Mouse (Mus musculus): ENCODE results near the gene Sfmbt2. TPM values are rescaled to one million over a fixed set of nuclear protein-coding genes. Genes with fewer than 3 reads are reported as not detected.

Gene Sfmbt2
- polyA plus RNA-seq, 1 experiment from 2014 or later = 1.2 TPM

DNA sequence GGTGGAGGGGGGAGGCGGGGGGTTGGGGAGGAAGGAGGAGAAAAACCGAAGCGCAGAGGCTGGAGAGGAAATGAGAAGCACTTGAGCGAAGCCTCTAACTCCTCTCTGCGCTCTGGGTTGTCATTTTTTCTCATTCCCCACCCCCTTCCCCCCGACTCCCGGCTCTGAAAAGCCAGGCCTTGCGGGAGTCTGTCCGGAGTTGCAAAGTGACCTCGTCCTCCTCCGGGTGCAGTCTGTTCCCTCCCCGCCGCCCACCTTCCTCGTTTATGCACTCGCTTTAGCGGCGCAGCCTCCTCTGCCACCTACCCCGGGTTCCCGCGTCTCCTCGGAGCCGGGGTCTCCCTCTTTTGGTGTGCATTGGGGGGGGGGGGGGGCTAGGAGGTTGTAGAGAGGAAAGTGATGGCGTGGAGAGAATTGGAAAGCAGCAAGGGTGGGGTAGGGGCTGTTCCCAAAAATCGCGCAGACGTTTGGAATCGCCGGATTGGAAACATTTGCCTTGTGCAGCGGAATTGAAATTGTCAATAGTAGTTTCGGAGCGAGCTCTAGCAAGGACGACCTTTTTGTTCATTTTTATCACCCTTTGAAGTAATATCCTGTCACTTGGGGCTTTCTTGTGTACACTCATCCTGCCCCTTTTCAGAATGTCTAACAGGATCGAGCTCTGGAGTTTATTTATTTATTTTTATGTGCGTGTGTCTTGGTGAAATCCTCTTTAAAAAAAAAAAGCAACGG, 2.6 kb downstream of the Sfmbt2 start:
- 0% methylated on average over 35 of the region's 35 CpGs for WGBS
- ATAC-seq (replicated peaks; ENCODE audit: insufficient number of reproducible peaks, insufficient read depth, low FRiP score, low read depth) = peak; percentile 22; the same call in 1 of the 2 replicates
- Histone ChIP-seq H3K4me1 (replicated peaks) (peaks cover 27% of the 10 kb centered on the region), H3K4me2 (peak overlapping the region; percentile 95), H3K36me3 (no peaks in the 10 kb centered on the region), H3K9me3 (replicated peaks) (no peaks in the 10 kb centered on the region), H3K27me3 (peaks cover 68% of the 10 kb centered on the region), H3K27ac (no peak overlapping the region), H3K4me3 (peak overlapping the region; percentile 76), H3K9ac (peak overlapping the region; percentile 61)

DNA sequence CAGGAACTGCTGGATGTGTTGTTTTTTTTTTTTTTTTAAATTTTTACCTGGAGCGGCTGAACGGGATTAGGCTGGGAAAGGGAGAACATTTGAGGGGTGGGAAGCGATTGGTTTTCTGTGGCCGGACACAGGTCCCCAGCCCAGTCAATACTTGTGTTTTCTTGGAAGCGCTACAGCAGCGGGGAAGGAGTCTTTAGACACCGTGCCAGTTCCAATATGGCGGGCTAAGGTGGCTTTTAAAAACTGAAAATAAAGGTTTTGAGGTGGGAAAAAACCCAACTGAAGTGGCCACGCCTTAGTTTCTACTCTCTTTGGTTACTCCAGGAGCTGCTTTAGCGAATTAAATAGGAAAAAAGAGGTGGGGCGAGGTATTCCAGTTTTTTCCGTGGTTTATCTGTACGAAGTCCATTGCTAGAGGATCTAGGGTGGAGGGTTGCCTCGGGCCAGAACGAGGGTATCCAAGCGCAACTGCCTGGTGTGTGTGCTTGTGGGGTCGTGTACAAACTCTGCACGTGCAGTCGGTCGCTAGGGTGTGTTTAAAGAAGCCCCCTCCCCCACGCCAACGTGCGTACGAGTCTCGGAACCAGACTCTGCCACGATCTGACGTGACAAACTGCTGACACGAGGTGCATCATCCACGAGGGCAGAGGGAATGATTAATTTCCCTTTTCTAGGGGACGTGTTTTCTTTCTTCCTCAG, 3.3 kb downstream of the Sfmbt2 start:
- Histone ChIP-seq H3K4me1 (replicated peaks) (peaks cover 27% of the 10 kb centered on the region), H3K4me3 (peak overlapping the region; percentile 76), H3K4me2 (peak overlapping the region; percentile 95), H3K27me3 (peaks cover 64% of the 10 kb centered on the region), H3K36me3 (no peaks in the 10 kb centered on the region), H3K9ac (peak overlapping the region; percentile 61), H3K27ac (no peak overlapping the region), H3K9me3 (replicated peaks) (no peaks in the 10 kb centered on the region)
- ATAC-seq (replicated peaks; ENCODE audit: insufficient number of reproducible peaks, insufficient read depth, low FRiP score, low read depth) = no peak
- WGBS = under 1% methylated on average over 30 of the region's 30 CpGs

DNA sequence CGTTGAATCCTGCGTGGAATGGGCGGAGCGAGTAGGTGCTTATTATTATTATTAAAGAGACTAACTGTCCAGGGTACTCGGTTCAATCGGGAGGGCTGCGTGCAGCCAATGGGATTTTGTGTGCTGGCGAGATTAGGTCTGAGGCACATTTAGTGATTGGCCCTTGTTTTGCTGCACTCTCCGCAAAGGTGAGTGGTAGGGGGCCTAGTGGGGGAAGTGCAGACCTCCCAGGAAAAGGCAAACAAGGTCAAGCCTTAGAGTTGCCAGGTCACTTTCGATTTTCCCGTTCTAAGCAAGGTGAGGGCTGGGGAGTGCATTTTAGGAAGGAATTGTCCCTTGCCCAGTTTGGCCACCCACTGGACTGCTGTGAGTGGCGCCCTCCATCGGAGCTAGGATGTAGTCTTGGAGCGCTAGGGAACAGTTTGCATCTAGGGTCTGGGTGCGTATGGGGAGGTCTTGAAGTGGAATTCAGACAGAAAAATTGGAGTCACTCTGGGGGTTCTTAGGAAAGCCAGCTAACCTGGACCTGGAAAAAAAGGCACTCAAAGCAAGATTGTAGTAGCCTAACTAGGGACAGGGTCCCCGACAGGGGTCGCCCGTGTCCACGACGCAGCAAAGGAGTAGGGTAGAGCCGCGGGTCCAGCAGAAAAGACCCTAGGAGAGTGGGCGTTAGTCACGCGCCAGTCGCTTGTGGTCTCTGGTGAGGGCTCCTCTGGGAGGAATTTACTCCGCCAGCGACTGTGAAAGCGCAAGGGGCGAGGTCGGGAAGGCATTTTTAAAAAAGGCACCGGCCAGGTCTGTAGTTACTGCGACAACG, 4.1 kb downstream of the Sfmbt2 start:
- H3K4me3 ChIP-seq = peak overlapping the region; percentile 76
- no peak overlapping the region for H3K27ac ChIP-seq
- H3K27me3 ChIP-seq = peaks cover 63% of the 10 kb centered on the region
- peak overlapping the region; percentile 95 for H3K4me2 ChIP-seq
- peak overlapping the region; percentile 23; the same call in 1 of the 2 replicates for H3K9ac ChIP-seq
- ATAC-seq (replicated peaks; ENCODE audit: insufficient number of reproducible peaks, insufficient read depth, low FRiP score, low read depth) = peak; percentile 28; the same call in 1 of the 2 replicates
- H3K36me3 ChIP-seq = no peaks in the 10 kb centered on the region
- H3K4me1 ChIP-seq (replicated peaks) = peaks cover 27% of the 10 kb centered on the region
- no peaks in the 10 kb centered on the region for H3K9me3 ChIP-seq (replicated peaks)
- 1% methylated on average over 34 of the region's 34 CpGs for WGBS

DNA sequence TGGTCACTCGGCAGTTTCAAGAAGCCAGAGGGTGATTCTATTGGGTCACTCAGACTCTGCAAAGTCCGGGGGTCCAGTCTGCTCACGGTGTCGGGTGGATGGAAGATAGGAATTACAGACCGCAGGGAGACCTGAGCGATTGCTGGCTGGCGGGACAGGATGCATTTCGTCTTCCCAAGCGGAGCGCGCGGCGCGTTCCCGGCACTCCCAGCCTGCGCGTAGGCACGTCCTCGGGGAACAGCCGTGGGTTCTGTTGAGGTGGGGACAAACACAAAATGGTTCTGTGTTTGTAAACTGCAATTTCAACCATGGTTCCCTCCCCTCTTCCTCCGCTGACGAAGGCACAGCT, 4.7 kb downstream of the Sfmbt2 start:
- Histone ChIP-seq H3K4me3 (peak overlapping the region; percentile 76), H3K9me3 (replicated peaks) (no peaks in the 10 kb centered on the region), H3K36me3 (no peaks in the 10 kb centered on the region), H3K4me2 (peak overlapping the region; percentile 95), H3K27me3 (peaks cover 58% of the 10 kb centered on the region), H3K27ac (no peak overlapping the region), H3K9ac (peak overlapping the region; percentile 23; the same call in 1 of the 2 replicates), H3K4me1 (replicated peaks) (peaks cover 27% of the 10 kb centered on the region)
- ATAC-seq (replicated peaks; ENCODE audit: insufficient number of reproducible peaks, insufficient read depth, low FRiP score, low read depth) = no peak
- 0% methylated on average over 22 of the region's 22 CpGs for WGBS

DNA sequence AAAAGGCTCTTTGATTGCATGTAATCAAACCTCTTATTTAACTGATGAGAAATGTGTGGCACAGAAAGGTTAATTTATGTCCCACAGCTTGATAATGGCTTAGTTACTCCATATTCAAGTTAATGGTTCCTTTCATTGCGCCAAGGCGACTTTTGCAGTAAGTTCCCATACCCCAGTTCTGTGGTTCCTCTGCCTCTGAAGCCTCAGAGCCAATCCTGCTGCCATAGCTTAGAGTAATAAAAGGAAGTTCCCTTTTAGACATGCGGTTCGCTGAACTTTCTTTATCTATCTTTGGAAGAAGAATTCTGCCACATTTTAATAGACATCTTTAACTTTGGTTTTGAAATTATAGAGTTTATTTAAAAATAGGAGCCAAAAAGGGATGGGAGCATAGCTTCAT, 19.7 kb downstream of the Sfmbt2 start:
- no peak overlapping the region for H3K4me2 ChIP-seq

DNA sequence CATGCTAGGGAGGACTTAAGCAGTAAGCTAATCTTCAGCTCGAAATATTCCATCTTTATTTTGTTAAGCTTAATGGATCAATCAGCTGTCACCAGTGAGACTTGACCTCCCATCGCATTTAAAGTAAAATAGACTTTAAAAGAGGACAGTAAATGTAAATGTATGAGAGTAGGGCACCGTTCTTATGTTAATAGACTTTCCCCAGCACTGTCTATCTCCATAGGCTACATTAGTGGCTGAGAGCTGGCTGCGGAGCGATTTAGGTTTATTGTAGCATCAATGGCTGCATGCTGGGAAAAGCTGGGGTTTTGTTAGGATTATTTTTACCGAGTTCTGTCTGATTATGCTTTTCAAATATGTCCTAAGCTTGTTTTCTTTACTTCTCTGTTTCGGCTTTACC, 20.5 kb downstream of the Sfmbt2 start:
- no peak overlapping the region for H3K27ac ChIP-seq
- H3K27me3 ChIP-seq = no peaks in the 10 kb centered on the region
- no peak for ATAC-seq (replicated peaks; ENCODE audit: insufficient number of reproducible peaks, insufficient read depth, low FRiP score, low read depth)
- 46% methylated on average over 7 of the region's 7 CpGs for WGBS
- no peaks in the 10 kb centered on the region for H3K9me3 ChIP-seq (replicated peaks)
- no peaks in the 10 kb centered on the region for H3K36me3 ChIP-seq
- H3K9ac ChIP-seq = no peak overlapping the region
- H3K4me1 ChIP-seq (replicated peaks) = no peaks in the 10 kb centered on the region
- no peak overlapping the region for H3K4me3 ChIP-seq
- no peak overlapping the region for H3K4me2 ChIP-seq

More for the DNA sequence above, 19.7 kb downstream of the Sfmbt2 start:
- Histone ChIP-seq H3K27ac (no peak overlapping the region), H3K27me3 (no peaks in the 10 kb centered on the region), H3K9me3 (replicated peaks) (no peaks in the 10 kb centered on the region), H3K4me3 (no peak overlapping the region), H3K36me3 (no peaks in the 10 kb centered on the region), H3K4me1 (replicated peaks) (no peaks in the 10 kb centered on the region), H3K9ac (no peak overlapping the region)
- no peak for ATAC-seq (replicated peaks; ENCODE audit: insufficient number of reproducible peaks, insufficient read depth, low FRiP score, low read depth)
- WGBS = 75% methylated on average over 4 of the region's 4 CpGs

DNA sequence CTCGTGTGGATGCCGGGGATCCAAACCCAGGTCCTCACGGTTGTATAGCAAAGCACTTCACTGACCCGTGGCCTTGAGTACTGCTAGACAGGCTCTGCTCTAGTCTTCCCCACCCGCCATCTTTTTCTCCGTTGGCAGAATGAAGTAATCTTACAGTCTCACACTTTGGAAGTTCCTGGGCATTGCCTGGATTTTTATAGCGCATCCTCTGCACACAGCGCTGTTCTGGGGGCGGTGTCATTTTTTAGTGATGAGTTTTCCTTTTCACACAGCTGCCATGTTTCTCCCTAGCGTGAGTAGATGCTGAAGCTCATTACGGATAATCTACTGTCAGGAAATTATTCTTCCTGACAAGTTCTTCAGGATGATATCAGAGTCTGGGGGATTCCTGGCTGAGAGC, 24.8 kb downstream of the Sfmbt2 start:
- H3K9ac ChIP-seq = no peak overlapping the region
- no peak overlapping the region for H3K27ac ChIP-seq
- ATAC-seq (replicated peaks; ENCODE audit: insufficient number of reproducible peaks, insufficient read depth, low FRiP score, low read depth) = no peak
- H3K36me3 ChIP-seq = no peaks in the 10 kb centered on the region
- H3K4me1 ChIP-seq (replicated peaks) = no peaks in the 10 kb centered on the region
- no peak overlapping the region for H3K4me3 ChIP-seq
- no peaks in the 10 kb centered on the region for H3K9me3 ChIP-seq (replicated peaks)
- no peaks in the 10 kb centered on the region for H3K27me3 ChIP-seq
- no peak overlapping the region for H3K4me2 ChIP-seq
- WGBS = 84% methylated on average over 11 of the region's 11 CpGs

DNA sequence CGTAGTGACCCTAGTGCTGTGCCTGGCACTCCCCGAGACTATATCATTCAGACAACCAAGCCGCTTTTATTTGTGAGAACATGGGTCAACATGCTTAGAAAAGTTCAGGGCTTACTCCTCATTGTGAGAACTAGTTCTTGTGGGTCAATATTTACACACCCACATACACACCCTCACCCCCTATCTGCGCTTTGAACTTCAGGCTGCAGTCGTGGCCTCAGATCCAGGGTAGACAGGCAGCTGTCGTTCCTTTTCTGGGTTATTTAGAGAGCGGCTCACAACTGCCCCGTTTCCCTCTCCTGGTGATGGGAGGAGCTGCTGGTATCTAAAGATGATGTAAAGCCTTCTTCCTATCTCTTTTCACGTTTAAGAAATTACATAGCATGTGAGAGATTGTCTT, 27.5 kb downstream of the Sfmbt2 start:
- Histone ChIP-seq H3K27ac (no peak overlapping the region), H3K9me3 (replicated peaks) (no peaks in the 10 kb centered on the region), H3K9ac (no peak overlapping the region), H3K4me1 (replicated peaks) (no peaks in the 10 kb centered on the region), H3K4me2 (no peak overlapping the region), H3K27me3 (no peaks in the 10 kb centered on the region), H3K4me3 (no peak overlapping the region), H3K36me3 (no peaks in the 10 kb centered on the region)
- 52% methylated on average over 9 of the region's 9 CpGs for WGBS
- no peak for ATAC-seq (replicated peaks; ENCODE audit: insufficient number of reproducible peaks, insufficient read depth, low FRiP score, low read depth)

DNA sequence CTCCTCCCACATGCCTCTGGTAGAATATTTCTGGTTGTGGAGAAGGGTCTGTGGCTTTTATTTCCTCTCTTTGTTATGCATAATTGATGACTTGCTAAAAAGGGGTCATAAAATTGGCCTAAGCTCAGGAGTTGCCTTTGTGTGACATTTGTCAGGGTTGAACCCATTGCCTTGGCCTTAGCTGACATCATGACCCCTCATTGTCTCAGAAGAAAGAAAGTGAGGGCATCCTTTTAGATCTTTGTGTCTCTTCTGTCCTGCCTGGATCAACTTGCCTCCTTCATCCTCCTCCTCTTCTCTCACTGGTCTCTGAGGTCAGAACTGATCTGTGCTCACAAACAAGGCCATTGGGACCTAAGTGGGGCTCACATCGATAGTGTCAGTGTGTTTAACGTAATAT, 35.8 kb downstream of the Sfmbt2 start:
- WGBS = 86% methylated on average over 2 of the region's 2 CpGs
- Histone ChIP-seq H3K27me3 (no peaks in the 10 kb centered on the region), H3K36me3 (no peaks in the 10 kb centered on the region), H3K4me2 (no peak overlapping the region), H3K4me1 (replicated peaks) (no peaks in the 10 kb centered on the region), H3K27ac (no peak overlapping the region), H3K9ac (no peak overlapping the region), H3K9me3 (replicated peaks) (no peaks in the 10 kb centered on the region), H3K4me3 (no peak overlapping the region)
- ATAC-seq (replicated peaks; ENCODE audit: insufficient number of reproducible peaks, insufficient read depth, low FRiP score, low read depth) = no peak

DNA sequence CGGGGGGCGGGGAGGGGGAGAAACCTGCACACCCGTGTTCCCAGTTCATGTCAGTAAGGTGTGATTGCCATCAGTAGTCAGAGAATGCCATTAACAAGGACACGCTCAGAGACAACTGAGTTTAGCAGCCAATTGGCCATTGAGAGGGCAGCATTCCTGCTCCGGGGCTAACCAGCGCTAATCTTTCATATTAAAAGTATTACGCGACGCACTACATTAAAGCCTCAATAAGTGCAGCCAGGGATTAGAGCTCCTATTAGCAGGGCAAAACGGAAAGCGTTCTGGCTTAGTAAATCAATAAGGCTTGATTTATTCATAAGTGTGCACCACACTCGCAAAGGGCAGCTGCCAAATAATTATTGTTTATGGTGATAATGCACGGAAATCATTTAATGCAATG, 39.1 kb downstream of the Sfmbt2 start:
- H3K9me3 ChIP-seq (replicated peaks) = no peaks in the 10 kb centered on the region
- no peaks in the 10 kb centered on the region for H3K4me1 ChIP-seq (replicated peaks)
- no peak overlapping the region for H3K27ac ChIP-seq
- 84% methylated on average over 13 of the region's 13 CpGs for WGBS
- no peak overlapping the region for H3K4me3 ChIP-seq
- no peaks in the 10 kb centered on the region for H3K36me3 ChIP-seq
- H3K9ac ChIP-seq = no peak overlapping the region
- no peaks in the 10 kb centered on the region for H3K27me3 ChIP-seq
- no peak for ATAC-seq (replicated peaks; ENCODE audit: insufficient number of reproducible peaks, insufficient read depth, low FRiP score, low read depth)
- H3K4me2 ChIP-seq = no peak overlapping the region

DNA sequence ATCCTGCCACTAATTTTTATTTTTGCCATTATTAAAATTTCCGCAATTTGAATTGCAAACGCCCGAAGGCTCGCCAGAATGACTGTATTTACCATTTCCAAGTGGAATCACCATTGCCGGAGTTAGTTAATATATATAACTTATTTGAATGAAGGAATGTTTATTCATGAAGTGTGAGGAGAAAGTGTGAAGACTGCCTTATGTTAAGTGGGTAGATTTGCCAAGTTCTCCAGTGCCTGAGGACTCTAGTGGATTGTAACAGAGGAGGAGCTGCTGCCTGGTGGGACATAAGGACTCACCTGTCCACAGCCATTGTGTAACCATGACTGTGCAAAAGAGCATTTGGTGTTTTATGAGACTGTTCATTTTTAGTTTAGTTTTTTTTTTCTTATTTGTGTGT, 39.8 kb downstream of the Sfmbt2 start:
- 88% methylated on average over 5 of the region's 5 CpGs for WGBS
- H3K4me1 ChIP-seq (replicated peaks) = no peaks in the 10 kb centered on the region
- no peaks in the 10 kb centered on the region for H3K27me3 ChIP-seq
- no peak overlapping the region for H3K4me2 ChIP-seq
- no peaks in the 10 kb centered on the region for H3K9me3 ChIP-seq (replicated peaks)
- H3K36me3 ChIP-seq = no peaks in the 10 kb centered on the region
- ATAC-seq (replicated peaks; ENCODE audit: insufficient number of reproducible peaks, insufficient read depth, low FRiP score, low read depth) = no peak
- H3K9ac ChIP-seq = no peak overlapping the region
- no peak overlapping the region for H3K27ac ChIP-seq
- no peak overlapping the region for H3K4me3 ChIP-seq
